Mouse (Mus musculus) embryonic fibroblast, embryonic 13.5 days (primary cell): ENCODE results near the gene Lats1.

Source experiments
- CTCF ChIP-seq: IDR thresholded peaks from 2 replicates; pipeline ENCODE4 v1.5.1; 2011; ENCODE audit warnings: mild to moderate bottlenecking, control low read depth, low read length, moderate library complexity, borderline replicate concordance; ENCODE audit not compliant: insufficient read depth
- POLR2A ChIP-seq: IDR thresholded peaks from 2 replicates; pipeline ENCODE4 v1.6.1; 2011; ENCODE audit warnings: low read depth, mild to moderate bottlenecking, control low read depth, low read length, moderate library complexity

DNA sequence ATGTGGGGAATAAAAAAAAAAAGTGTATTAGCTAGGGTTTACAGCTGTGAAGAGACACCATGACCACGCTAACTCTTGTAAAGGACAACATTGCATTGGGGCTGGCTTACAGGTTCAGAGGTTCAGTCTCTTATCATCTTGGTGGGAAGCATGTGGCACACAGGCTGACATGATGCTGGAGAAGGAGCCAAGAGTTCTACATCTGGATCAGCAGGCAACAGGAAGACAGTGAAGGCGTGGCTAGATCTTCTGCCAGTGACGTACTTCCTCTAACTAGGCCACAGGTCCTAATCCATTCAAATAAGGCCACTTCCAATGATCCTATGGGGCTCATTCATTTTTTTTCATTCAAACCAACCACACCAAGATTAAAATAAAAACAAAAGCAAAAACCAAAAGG, 19.1 kb downstream of the Lats1 start:
- TF ChIP-seq POLR2A (no peak), CTCF (no peak)
